Mouse (Mus musculus) cerebellum, adult 9-10 months (tissue): Measurements from ENCODE around the gene Capn2.

Source experiments
- DNase-seq: peaks from one replicate; pipeline ENCODE4 v3.0.0; 2022

Capn2 gene

GRCm38 (mm10) chr1:182523692-182524091 lies 6.3 kb upstream of the Capn2 start:
- no peak for DNase-seq

DNA sequence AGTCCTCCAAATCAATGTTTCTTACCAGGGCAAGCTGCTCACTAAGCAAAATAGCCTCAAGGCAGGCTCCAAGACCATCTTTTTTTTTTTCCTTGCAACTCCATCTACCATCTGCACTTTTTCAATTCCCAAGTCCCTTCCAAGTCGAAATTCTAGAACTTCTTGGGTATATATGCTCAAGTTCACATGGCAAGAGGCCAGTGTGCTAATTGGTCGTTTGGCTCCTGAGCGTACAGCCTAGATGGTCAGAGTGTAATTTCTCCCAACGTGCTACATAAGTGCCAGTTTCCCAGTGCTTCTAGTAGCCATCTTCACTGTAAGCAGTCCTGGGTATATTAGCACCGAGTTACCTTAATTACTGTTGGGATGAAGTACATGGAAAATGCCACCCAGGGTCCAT lies 5.6 kb upstream of the Capn2 start:
- DNase-seq: no peak

DNA sequence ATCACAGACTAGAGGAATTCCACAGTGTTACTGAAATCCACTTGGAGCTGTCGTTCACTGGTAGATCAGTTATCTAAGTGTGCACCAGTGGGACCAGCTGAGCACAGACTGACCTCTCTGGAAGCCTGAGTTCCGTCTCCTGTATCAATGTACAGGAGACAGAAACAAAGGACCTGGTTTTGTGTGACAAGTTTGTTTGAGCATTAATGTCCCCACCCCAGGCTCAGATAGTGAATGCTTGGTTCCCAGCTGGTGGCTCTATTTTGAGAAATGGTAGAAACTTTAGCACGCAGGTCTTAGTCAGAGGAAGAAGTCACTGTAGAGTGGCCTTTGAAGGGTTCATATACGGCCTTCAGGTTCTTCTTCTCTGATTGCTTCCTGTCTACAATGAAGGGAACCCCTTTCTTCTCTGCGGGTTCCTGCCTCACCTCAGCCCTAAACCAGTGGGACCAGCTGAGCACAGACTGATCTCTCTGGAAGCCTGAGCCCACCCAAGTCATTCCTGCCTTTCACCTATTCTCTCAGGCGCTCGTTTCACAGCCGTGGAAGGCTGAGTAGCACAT lies 3.6 kb upstream of the Capn2 start:
- no peak for DNase-seq

DNA sequence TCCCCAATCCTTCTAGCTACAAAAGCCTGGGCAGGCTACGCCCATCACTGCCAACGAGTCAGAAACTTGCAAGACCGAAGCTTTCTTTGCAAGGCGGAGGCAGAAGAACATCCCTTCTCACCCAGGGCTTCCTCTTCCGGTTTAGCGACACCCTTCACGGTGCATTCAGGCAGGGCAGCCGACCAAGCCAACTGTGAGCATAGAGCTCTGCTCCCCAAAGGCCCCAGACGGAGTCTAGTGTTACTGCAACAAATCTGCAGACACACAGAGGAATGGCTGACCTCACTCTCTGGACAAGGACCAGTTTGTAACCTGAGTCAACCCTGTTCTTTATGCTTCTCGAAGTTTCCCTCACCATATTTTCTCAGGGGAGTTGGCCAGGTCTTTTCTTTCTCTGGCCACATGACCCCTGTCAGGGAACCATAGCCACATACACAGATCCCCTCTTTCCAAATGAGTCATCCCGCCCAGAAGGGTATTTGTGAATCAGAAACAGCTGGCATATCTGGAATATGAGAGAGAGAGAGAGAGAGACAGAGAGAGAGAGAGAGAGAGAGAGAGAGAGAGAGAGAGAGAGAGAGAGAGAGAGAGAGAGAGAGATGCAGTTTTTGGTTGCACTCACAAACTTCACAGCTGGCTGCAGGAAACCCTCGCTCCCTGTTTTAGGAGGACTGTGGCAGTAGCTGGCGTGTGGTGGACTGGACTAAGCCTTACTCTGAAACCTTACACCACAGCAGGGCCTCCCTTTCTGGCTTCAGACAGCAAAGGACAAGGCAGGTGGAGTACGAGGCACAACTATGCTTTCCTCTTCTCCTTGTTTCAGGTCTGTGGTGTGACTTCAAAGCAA lies 2.9 kb upstream of the Capn2 start:
- DNase-seq: no peak

GRCm38 (mm10) chr1:182519341-182519740 lies 1.9 kb upstream of the Capn2 start:
- no peak for DNase-seq

DNA sequence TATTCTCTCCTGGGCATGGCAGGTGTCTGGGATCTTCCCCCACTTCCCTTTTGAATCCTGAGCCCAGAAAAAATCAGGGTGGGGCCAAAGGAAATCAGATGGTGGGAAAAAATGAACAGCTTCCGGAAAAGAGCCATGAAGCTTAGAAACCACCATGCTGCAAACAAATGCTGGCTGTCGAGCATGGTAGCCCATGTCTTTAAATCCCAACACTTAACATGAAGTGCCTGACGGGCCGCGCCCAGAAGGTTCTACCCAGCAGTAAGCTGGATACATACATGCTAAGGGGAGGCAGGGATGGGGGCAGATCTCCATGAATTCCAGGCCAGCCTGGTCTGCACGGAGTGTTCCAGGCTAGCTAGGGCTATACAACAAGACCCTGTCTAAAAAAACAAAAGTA lies 1.4 kb upstream of the Capn2 start:
- no peak for DNase-seq

- DNase-seq: no peak
Measured at GRCm38 (mm10) chr1:182518143-182518680, 804 bp upstream of the Capn2 start.

DNA sequence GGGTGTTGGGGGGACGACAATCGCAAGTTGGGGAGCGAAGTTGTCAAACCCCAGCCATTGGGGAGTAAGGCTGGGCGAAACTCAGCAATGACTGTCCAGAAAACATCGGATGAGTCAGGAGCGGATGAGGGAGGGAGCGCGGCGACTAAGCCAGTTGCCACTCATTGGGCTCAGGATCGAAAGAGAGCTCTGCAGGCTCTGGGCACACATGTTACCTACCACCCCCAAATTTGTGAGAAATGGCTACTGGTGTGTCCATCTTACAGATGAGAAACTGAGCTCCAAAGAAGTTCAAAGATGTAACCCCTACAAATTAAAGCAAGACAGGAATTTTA lies 236 bp upstream of the Capn2 start:
- no peak for DNase-seq

DNA sequence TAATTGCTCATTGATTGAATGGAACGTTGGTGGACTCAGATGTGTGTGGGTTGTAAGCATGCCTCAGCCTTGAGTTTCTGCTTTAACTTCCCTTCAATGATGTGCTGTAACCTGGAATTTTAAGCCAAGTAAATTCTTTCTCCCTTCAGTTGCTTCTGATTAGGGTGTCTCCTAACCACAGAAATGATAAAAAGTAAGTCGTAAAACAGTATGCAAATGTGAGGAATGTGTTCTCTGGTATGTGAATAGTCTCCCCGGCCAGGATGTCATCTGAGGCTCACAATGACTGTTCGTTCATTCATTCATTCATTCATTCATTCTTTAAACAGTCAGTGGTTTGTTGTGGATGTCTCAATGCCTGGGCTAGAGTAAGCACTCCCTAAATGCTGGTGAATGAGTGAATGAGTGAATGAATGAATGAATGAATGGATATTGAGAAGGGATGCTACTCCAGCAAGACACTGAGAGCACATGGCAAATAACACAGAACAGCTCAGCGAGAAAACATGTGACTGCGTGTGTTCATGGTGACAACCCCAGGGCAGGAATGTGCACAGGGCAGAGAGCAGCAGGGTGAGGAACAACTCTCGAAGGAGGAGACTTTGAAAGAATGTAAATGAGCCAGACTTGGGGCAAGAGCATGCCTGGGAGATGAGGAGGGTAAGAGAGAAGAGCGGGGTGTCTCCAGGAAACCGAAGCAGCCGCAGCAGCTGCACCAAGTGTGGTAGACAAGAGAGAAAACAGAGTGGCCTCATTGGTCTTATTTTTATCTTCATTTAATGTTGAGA lies 2.4 kb downstream of the Capn2 start:
- no peak for DNase-seq

DNA sequence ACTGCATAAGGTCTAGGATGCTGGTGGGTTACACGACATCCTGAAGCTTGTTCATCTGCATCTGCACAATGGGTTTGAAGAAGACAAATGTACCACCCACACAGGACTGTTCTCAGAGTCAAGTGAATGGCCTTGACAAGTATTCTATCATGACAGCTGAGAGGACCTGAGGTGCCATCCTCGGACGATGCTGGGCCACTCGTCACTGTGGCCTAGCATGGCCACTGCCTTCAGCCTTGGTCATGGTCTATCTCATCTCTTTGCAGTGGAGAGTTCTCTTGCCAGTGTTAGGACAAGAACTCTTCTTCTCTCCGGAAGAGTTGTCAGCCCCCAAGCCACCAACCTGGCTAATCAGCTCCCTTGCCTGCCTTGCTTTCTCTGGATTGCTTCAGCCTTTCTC lies 3.7 kb downstream of the Capn2 start:
- DNase-seq: no peak

- DNase-seq: no peak
Measured at GRCm38 (mm10) chr1:182512901-182513410, 4.5 kb downstream of the Capn2 start.

GRCm38 (mm10) chr1:182511778-182512177 lies 5.6 kb downstream of the Capn2 start:
- DNase-seq: no peak

DNA sequence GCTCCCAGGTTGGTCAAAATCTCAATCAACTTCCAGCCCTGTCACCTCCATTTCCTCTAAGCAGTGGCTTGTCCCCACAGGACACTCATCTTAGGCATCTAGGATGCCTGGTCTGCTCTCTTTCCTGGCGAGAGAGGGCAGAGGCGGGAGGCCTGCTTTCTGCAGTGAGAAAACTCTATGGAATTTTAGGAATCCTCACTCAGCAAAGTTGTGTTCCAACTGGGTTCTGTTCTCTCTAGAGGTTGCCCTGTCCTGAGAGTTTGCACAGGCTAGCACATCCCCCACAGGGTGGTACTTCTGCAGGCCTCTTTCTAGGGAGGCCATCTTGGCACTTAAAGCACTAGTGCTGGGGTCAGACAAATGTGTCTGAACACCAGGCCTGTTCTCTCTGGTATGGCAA lies 6.3 kb downstream of the Capn2 start:
- no peak for DNase-seq

DNA sequence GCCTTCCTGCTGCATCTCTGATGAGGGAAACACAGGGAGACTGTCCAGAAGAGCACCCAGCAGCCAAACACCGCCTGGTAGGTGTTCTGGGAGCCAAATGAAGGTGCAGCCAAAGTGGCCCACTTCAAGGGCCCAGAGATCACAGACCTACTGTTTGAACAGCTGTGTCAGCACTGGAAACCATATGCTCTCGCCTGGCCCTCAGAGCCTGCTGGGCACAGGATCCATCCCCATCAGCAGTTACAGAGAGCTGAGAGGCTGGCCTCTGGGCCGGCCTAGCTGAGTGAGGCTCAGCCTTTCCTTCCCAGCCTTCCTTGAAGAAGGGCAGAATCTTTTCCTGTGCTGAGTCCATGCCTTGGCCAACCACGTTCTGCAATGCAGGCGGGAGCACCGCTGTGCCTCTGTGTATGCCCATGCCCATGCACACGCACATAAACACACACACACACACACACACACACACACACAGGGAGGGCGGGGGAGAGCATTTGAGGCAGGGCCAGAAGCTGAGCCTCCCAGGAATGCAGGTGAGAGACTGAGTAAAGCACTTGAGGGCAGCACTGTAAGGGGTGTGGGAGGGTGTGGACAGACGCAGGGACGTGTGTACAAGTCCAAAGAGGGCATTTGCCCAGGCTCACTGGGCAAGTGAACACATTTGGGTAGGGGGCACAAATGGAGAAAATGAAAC lies 8.2 kb downstream of the Capn2 start:
- peak; percentile 48 for DNase-seq

DNA sequence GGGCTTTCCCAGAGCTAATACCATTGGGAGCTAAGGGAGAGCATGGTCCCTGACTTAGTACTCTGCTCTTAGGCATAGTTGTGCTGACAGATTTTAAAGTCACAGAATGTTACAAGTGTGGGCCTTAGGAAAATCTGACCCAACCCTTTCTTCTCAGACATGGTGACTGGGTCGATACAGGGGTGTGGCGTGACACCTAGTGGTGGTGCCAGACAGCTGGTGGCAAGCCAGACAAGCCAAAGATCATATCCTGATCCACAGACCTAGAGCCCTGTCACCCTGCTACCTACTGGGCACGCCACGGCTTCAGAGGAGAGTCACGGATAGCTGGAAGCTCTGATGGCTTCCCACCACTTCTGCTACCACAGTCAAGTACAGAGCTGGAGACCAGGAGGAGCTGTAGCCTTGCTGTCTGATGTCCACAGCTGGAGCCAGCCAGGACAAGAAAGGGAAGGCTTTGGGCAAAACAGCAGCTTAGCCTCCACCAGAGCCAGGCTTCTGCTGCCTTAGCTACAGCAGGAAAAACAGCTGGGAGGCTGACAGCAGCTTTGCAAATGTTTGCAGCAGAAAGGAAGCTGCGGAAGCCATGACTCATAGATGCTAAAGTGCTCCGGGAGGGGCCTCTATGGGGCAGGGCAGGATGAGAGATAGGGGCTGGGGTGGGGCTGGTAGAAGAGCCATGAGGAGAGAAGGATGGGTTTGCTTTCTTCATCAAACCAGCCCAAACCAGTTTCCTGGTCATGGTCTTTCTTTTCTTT lies 11.0 kb downstream of the Capn2 start:
- no peak for DNase-seq

DNA sequence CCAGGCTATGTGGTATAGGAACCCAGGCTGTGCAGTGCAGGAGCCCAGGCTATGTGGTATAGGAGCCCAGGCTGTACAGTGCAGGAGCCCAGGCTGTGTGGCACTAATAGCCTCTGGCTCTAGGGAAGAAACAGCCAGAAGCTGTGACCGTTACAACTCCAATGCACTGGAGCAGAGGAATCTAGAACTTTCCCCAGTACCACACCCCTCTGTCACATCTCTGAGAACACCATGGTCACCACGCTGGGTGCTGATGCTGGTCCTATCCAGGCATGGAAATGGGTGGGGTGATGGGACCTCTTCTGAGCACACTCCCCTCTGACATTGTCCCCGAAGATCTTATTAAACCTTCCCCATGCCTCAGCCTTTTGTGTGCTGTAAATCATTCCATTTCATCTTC lies 12.1 kb downstream of the Capn2 start:
- DNase-seq: no peak

DNA sequence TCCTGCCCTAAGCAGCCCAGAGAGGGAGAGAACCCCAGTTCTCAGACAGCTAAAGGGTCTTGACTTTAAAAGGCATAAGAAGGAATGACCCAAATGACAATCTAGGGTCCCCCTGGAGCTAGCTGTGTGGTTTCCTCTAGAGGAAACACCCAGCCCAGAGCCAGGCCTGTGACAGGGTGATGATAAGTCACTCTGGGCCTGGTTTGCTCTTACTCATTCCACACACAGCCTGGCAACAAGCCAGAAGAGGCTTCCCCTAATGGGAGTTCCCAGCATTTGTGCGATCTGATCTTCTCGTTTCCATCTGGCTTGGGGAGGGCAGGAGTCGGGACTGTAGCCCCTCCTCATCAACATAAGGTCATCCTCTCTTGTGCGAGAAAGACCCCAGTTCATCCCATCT lies 13.2 kb downstream of the Capn2 start:
- DNase-seq: no peak

- DNase-seq: no peak
Measured at GRCm38 (mm10) chr1:182503206-182503900, 14.1 kb downstream of the Capn2 start.

- no peak for DNase-seq
Measured at GRCm38 (mm10) chr1:182502491-182503050, 14.8 kb downstream of the Capn2 start.

DNA sequence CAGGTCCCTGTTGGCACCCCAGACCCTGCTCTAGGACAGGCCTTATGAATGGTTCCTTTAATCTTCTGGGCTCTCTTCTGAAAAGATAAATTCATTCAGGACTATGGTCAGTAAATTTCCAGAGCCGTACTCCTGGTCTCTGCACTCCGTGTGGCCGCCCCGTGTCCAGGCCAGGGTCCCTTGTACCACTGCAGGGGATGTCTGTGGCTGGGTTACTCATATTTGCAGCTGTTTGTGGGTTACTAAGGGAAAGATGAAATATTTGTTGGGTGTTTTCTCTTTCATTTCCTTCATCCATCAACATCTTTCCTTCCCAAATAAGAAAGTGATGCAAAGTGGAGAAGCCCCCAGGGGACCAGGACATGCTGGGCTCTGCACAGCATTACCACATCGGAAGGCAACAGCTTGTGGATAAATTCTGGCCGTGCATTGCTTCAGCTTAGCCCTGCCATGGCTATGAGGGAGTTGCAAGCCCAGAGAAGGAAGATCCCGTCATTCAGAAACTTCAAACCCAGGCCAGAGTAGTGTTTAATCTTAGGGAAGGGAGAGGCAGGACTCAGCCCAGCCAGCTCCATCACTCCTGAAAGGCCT lies 15.5 kb downstream of the Capn2 start:
- DNase-seq: no peak

DNA sequence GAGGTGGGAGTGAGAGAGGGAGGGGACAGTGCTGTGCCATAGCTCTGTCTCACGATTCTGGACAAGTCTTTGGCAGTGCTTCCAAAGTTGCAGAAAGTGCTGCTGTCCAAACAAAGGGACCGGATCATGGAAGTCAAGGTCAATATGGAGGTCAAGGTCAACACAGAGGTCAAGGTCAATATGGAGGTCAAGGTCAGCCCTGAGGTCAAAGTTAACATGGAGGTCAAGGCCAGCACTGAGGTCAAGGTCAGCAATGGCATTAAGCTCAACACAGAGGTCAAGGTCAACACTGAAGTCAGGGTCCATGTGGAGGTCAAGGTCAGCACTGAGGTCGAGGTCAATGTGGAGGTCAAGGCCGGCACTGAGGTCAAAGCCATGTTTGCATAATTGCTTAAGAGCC lies 16.6 kb downstream of the Capn2 start:
- DNase-seq: no peak
